Mouse (Mus musculus) forebrain, embryonic 10.5 days (tissue): ENCODE measurements around the gene Med16. TPM values are rescaled to one million over a fixed set of nuclear protein-coding genes. Genes with fewer than 3 reads are reported as not detected.

Experiments
- DNase-seq: peaks from one replicate; pipeline ENCODE4 v3.0.0-alpha.2; 2017; ENCODE audit warnings: low spot score; ENCODE audit errors: extremely low spot score
- H3K27ac ChIP-seq: fragments of 300-500 bp; sonication (generic); 2 replicates; pipeline ENCODE4 v1.5.1; 2016; ENCODE audit warnings: mild to moderate bottlenecking
- H3K27me3 ChIP-seq: fragments of 300-500 bp; sonication (generic); 2 replicates; pipeline ENCODE4 v1.6.1; 2016; ENCODE audit warnings: mild to moderate bottlenecking; ENCODE audit not compliant: poor library complexity, severe bottlenecking
- H3K36me3 ChIP-seq: fragments of 300-500 bp; sonication (generic); replicated peaks from 2 replicates; pipeline ENCODE4 v1.6.1; 2016; ENCODE audit warnings: mild to moderate bottlenecking, moderate library complexity
- H3K4me1 ChIP-seq: fragments of 300-500 bp; sonication (generic); 2 replicates; pipeline ENCODE4 v1.6.1; 2016
- H3K4me3 ChIP-seq: fragments of 300-500 bp; sonication (generic); 2 replicates; pipeline ENCODE4 v1.5.1; 2016; ENCODE audit warnings: mild to moderate bottlenecking, moderate library complexity
- H3K9me3 ChIP-seq: fragments of 300-500 bp; sonication (generic); 2 replicates; pipeline ENCODE4 v1.6.1; 2016; ENCODE audit warnings: mild to moderate bottlenecking, moderate library complexity
- WGBS: fragments of 180-500 bp; shearing (Covaris S2); methylation state at CpG from one replicate; pipeline ENCODE4 v1.1.7; 2016; 5-methylcytosine and 5-hydroxymethylcytosine counted together
- polyA plus RNA-seq: library from polyadenylated mRNA; unstranded; fragments of >200 nt; fragmentation: Nextera tagmentation; extraction: Ambion mirVana; gene quantifications from 2 replicates; pipeline ENCODE4 v1.2.1, GENCODE M21; 2016

The Med16 gene
- polyA plus RNA-seq, 1 experiment from 2014 or later, result 65.7 TPM

- peak overlapping the region; percentile 95 for H3K27ac ChIP-seq
- peak overlapping the region; percentile 98 for H3K4me3 ChIP-seq
Observed at GRCm38 (mm10) chr10:79929967-79930825, 21.5 kb upstream of the Med16 start.

GRCm38 (mm10) chr10:79928907-79929701 lies 20.4 kb upstream of the Med16 start:
- peak overlapping the region; percentile 95 for H3K27ac ChIP-seq
- DNase-seq, result no peak
- peak overlapping the region; percentile 98 for H3K4me3 ChIP-seq
- WGBS, result 26% methylated on average over 9 of the region's 9 CpGs
- H3K4me1 ChIP-seq, result peaks cover 83% of the 10 kb centered on the region
- no peaks in the 10 kb centered on the region for H3K9me3 ChIP-seq
- peaks cover 38% of the 10 kb centered on the region for H3K36me3 ChIP-seq
- peaks cover 11% of the 10 kb centered on the region for H3K27me3 ChIP-seq

More at GRCm38 (mm10) chr10:79929967-79930825, 21.5 kb upstream of the Med16 start:
- H3K36me3 ChIP-seq, result peaks cover 49% of the 10 kb centered on the region
- H3K4me1 ChIP-seq, result peaks cover 89% of the 10 kb centered on the region
- peaks cover 6% of the 10 kb centered on the region; the same call in 1 of the 2 replicates for H3K27me3 ChIP-seq
- no peaks in the 10 kb centered on the region for H3K9me3 ChIP-seq
- no peak for DNase-seq
- 89% methylated on average over 18 of the region's 18 CpGs for WGBS

GRCm38 (mm10) chr10:79928030-79928694 lies 19.4 kb upstream of the Med16 start:
- DNase-seq, result peak; percentile 37
- Histone ChIP-seq H3K4me3 (peak overlapping the region; percentile 98), H3K36me3 (peaks cover 29% of the 10 kb centered on the region), H3K27ac (peak overlapping the region; percentile 95), H3K9me3 (no peaks in the 10 kb centered on the region), H3K4me1 (peaks cover 73% of the 10 kb centered on the region), H3K27me3 (peaks cover 21% of the 10 kb centered on the region)
- 1% methylated on average over 29 of the region's 29 CpGs for WGBS

GRCm38 (mm10) chr10:79927324-79928029 lies 18.8 kb upstream of the Med16 start:
- peaks cover 23% of the 10 kb centered on the region for H3K36me3 ChIP-seq
- WGBS, result under 1% methylated on average over 54 of the region's 54 CpGs
- peaks cover 67% of the 10 kb centered on the region for H3K4me1 ChIP-seq

GRCm38 (mm10) chr10:79926491-79927323 lies 18.0 kb upstream of the Med16 start, which contains the start of gene Arid3a:
Arid3a (plus strand) TSS chr10:79927043.
- Histone ChIP-seq H3K27me3 (peaks cover 35% of the 10 kb centered on the region), H3K4me1 (peaks cover 62% of the 10 kb centered on the region), H3K36me3 (peaks cover 15% of the 10 kb centered on the region), H3K9me3 (no peaks in the 10 kb centered on the region), H3K4me3 (peak within 1 kb of the TSS; percentile 98), H3K27ac (peak within 1 kb of the TSS; percentile 95)
- peak; percentile 89 for DNase-seq
- WGBS, result under 1% methylated on average over 63 of the region's 63 CpGs

More at GRCm38 (mm10) chr10:79927324-79928029, 18.8 kb upstream of the Med16 start:
- H3K9me3 ChIP-seq, result no peaks in the 10 kb centered on the region
- peaks cover 28% of the 10 kb centered on the region for H3K27me3 ChIP-seq
- peak overlapping the region; percentile 98 for H3K4me3 ChIP-seq
- peak overlapping the region; percentile 95 for H3K27ac ChIP-seq
- DNase-seq, result peak; percentile 69

- WGBS, result 14% methylated on average over 15 of the region's 15 CpGs
- peaks cover 64% of the 10 kb centered on the region for H3K4me1 ChIP-seq
Observed at GRCm38 (mm10) chr10:79925785-79926490, 17.2 kb upstream of the Med16 start.

GRCm38 (mm10) chr10:79924998-79925784 lies 16.5 kb upstream of the Med16 start:
- Histone ChIP-seq H3K27ac (no peak overlapping the region), H3K4me1 (peaks cover 64% of the 10 kb centered on the region), H3K9me3 (no peaks in the 10 kb centered on the region), H3K27me3 (peaks cover 51% of the 10 kb centered on the region), H3K4me3 (peak overlapping the region; percentile 18), H3K36me3 (no peaks in the 10 kb centered on the region)
- DNase-seq, result peak; percentile 88
- 11% methylated on average over 29 of the region's 29 CpGs for WGBS

More at GRCm38 (mm10) chr10:79925785-79926490, 17.2 kb upstream of the Med16 start:
- no peak for DNase-seq
- Histone ChIP-seq H3K4me3 (peak overlapping the region; percentile 98), H3K36me3 (peaks cover 7% of the 10 kb centered on the region), H3K27ac (peak overlapping the region; percentile 95), H3K9me3 (no peaks in the 10 kb centered on the region), H3K27me3 (peaks cover 43% of the 10 kb centered on the region)

GRCm38 (mm10) chr10:79921572-79921971 lies 12.8 kb upstream of the Med16 start:
- Histone ChIP-seq H3K4me3 (peak overlapping the region; percentile 41), H3K4me1 (peaks cover 63% of the 10 kb centered on the region), H3K27ac (no peak overlapping the region), H3K9me3 (no peaks in the 10 kb centered on the region), H3K36me3 (no peaks in the 10 kb centered on the region), H3K27me3 (peaks cover 85% of the 10 kb centered on the region)
- under 1% methylated on average over 34 of the region's 34 CpGs for WGBS
- DNase-seq, result no peak

- H3K27ac ChIP-seq, result no peak within 1 kb of the TSS
- H3K27me3 ChIP-seq, result peaks cover 82% of the 10 kb centered on the region
- H3K36me3 ChIP-seq, result no peaks in the 10 kb centered on the region
- DNase-seq, result no peak
- 6% methylated on average over 41 of the region's 41 CpGs for WGBS
- H3K4me3 ChIP-seq, result peak within 1 kb of the TSS; percentile 41
- peaks cover 63% of the 10 kb centered on the region for H3K4me1 ChIP-seq
- H3K9me3 ChIP-seq, result no peaks in the 10 kb centered on the region
Observed at GRCm38 (mm10) chr10:79920958-79921535, 12.3 kb upstream of the Med16 start, which contains the start of gene R3hdm4. R3hdm4 (minus strand) TSS chr10:79921208.
